Mouse (Mus musculus) heart, postnatal 0 days (tissue): ENCODE results near the gene Selenos. TPM values are rescaled to one million over a fixed set of nuclear protein-coding genes. Genes with fewer than 3 reads are reported as not detected.

Experiments used
- ATAC-seq: fragments of 200-750 bp; cut with Nextera tagmentation; 2 replicates; pipeline ENCODE4 v1.8.0; 2017; ENCODE audit warnings: low read depth, moderate number of reproducible peaks, moderate library complexity; ENCODE audit not compliant: insufficient read depth
- DNase-seq: peaks from one replicate; pipeline ENCODE4 v3.0.0-alpha.2; 2016; ENCODE audit warnings: low spot score
- H3K27ac ChIP-seq: fragments of 300-500 bp; sonication (generic); 2 replicates; pipeline ENCODE4 v1.5.1; 2014; ENCODE audit warnings: low read depth, mild to moderate bottlenecking
- H3K27me3 ChIP-seq: fragments of 300-500 bp; sonication (generic); 2 replicates; pipeline ENCODE4 v1.6.1; 2014; ENCODE audit warnings: low read length, mixed read lengths; ENCODE audit not compliant: control insufficient read depth, insufficient read depth
- H3K36me3 ChIP-seq: fragments of 300-500 bp; sonication (generic); replicated peaks from 2 replicates; pipeline ENCODE4 v1.6.1; 2014; ENCODE audit warnings: low read length, mixed read lengths; ENCODE audit not compliant: control insufficient read depth, insufficient read depth
- H3K4me1 ChIP-seq: fragments of 300-500 bp; sonication (generic); 2 replicates; pipeline ENCODE4 v1.6.1; 2014; ENCODE audit warnings: antibody characterized with exemption; ENCODE audit not compliant: control insufficient read depth, insufficient read depth
- H3K4me2 ChIP-seq: fragments of 300-500 bp; sonication (generic); 2 replicates; pipeline ENCODE4 v1.6.1; 2014; ENCODE audit warnings: low read depth, mild to moderate bottlenecking, low read length, moderate library complexity
- H3K4me3 ChIP-seq: fragments of 300-500 bp; sonication (generic); 2 replicates; pipeline ENCODE4 v1.5.1; 2014; ENCODE audit warnings: low read depth, low read length
- H3K9ac ChIP-seq: fragments of 300-500 bp; sonication (generic); replicated peaks from 2 replicates; pipeline ENCODE4 v1.6.1; 2014; ENCODE audit warnings: low read depth, low read length, mixed read lengths
- H3K9me3 ChIP-seq: fragments of 300-500 bp; sonication (generic); replicated peaks from 2 replicates; pipeline ENCODE4 v1.6.1; 2016; ENCODE audit warnings: low read length; ENCODE audit not compliant: control insufficient read depth
- CTCF ChIP-seq: IDR thresholded peaks from 2 replicates; pipeline ENCODE4 v1.5.1; 2016; ENCODE audit warnings: antibody characterized with exemption, control low read depth, low read depth
- EP300 ChIP-seq: IDR thresholded peaks from 2 replicates; pipeline ENCODE4 v1.6.1; 2016; ENCODE audit warnings: antibody characterized with exemption, low read depth
- WGBS: fragments of 180-500 bp; shearing (Covaris S2); extraction: QIAGEN DNeasy Blood & Tissue Kit; methylation state at CpG from one replicate; pipeline ENCODE4 v1.1.7; 2014; 5-methylcytosine and 5-hydroxymethylcytosine counted together
- polyA plus RNA-seq: library from polyadenylated mRNA; unstranded; fragments of >200 nt; fragmentation: Nextera tagmentation; extraction: Ambion mirVana; gene quantifications from 2 replicates; pipeline ENCODE4 v1.2.1, GENCODE M21; 2015
- total RNA-seq: library from RNA; depleted of rRNA; stranded (reverse); fragments of >200 nt; gene quantifications from 2 replicates; pipeline ENCODE4 v1.2.3, GENCODE M21; 2014; ENCODE audit warnings: low replicate concordance; rRNA removed

Gene Selenos
- total and polyA plus RNA-seq, 2 experiments from 2014 or later, result 30.7 to 66.3 TPM

GRCm38 (mm10) chr7:66138301-66138700 lies 58.9 kb downstream of the Selenos start:
- no peaks in the 10 kb centered on the region for H3K9me3 ChIP-seq
- WGBS, result 6% methylated on average over 4 of the region's 4 CpGs
- H3K4me3 ChIP-seq, result no peak overlapping the region
- no peak overlapping the region for H3K27ac ChIP-seq
- no peaks in the 10 kb centered on the region for H3K27me3 ChIP-seq
- DNase-seq, result no peak
- no peak for ATAC-seq
- H3K36me3 ChIP-seq, result no peaks in the 10 kb centered on the region
- no peak for TF ChIP-seq EP300
- TF ChIP-seq CTCF, result no peak
- no peak overlapping the region for H3K9ac ChIP-seq
- no peak overlapping the region for H3K4me2 ChIP-seq
- peaks cover 19% of the 10 kb centered on the region; the same call in 1 of the 2 replicates for H3K4me1 ChIP-seq

GRCm38 (mm10) chr7:66138878-66139277 lies 59.4 kb downstream of the Selenos start:
- TF ChIP-seq EP300, result no peak
- TF ChIP-seq CTCF, result no peak
- Histone ChIP-seq H3K9me3 (no peaks in the 10 kb centered on the region), H3K9ac (no peak overlapping the region), H3K27ac (no peak overlapping the region), H3K4me3 (no peak overlapping the region), H3K27me3 (no peaks in the 10 kb centered on the region), H3K36me3 (no peaks in the 10 kb centered on the region), H3K4me2 (no peak overlapping the region), H3K4me1 (peaks cover 19% of the 10 kb centered on the region; the same call in 1 of the 2 replicates)
- no peak for ATAC-seq
- DNase-seq, result no peak
- WGBS, result 77% methylated on average over 5 of the region's 5 CpGs

Other genes starting within 250 kb of the Selenos start
- 8.1 and 10.1 TPM in 2 replicates for gene Pcsk6, start 217.9 kb upstream of the Selenos start, total RNA-seq
- 1.6 and 1.7 TPM in 2 replicates for gene Pcsk6, start 217.9 kb upstream of the Selenos start, polyA plus RNA-seq
- gene Gm45213, start 36.0 kb upstream of the Selenos start, total RNA-seq, result not detected in 2 replicates
- not detected in 2 replicates for gene Gm45213, start 36.0 kb upstream of the Selenos start, polyA plus RNA-seq
- 18.0 and 30.8 TPM in 2 replicates for gene Snrpa1, start 20.6 kb upstream of the Selenos start, total RNA-seq
- 58.9 and 62.1 TPM in 2 replicates for gene Snrpa1, start 20.6 kb upstream of the Selenos start, polyA plus RNA-seq
- gene Chsy1, start 29.9 kb downstream of the Selenos start, total RNA-seq, result 37.8 and 43.4 TPM in 2 replicates
- 8.9 and 9.6 TPM in 2 replicates for gene Chsy1, start 29.9 kb downstream of the Selenos start, polyA plus RNA-seq